Mouse (Mus musculus) liver, embryonic 12.5 days (tissue): ENCODE measurements around the gene Dab1. TPM values are rescaled to one million over a fixed set of nuclear protein-coding genes. Genes with fewer than 3 reads are reported as not detected.

Source experiments
- ATAC-seq: fragments of 200-750 bp; cut with Nextera tagmentation; 2 replicates; pipeline ENCODE4 v1.8.0; 2017; ENCODE audit warnings: moderate number of reproducible peaks, mild to moderate bottlenecking, moderate library complexity
- H3K27ac ChIP-seq: fragments of 300-500 bp; sonication (generic); 2 replicates; pipeline ENCODE4 v1.5.1; 2016; ENCODE audit warnings: mild to moderate bottlenecking
- H3K27me3 ChIP-seq: fragments of 300-500 bp; sonication (generic); replicated peaks from 2 replicates; pipeline ENCODE4 v1.6.1; 2016; ENCODE audit warnings: mild to moderate bottlenecking, moderate library complexity
- H3K36me3 ChIP-seq: fragments of 300-500 bp; sonication (generic); 2 replicates; pipeline ENCODE4 v1.6.1; 2016; ENCODE audit warnings: mild to moderate bottlenecking, moderate library complexity
- H3K4me1 ChIP-seq: fragments of 300-500 bp; sonication (generic); 2 replicates; pipeline ENCODE4 v1.6.1; 2016
- H3K4me2 ChIP-seq: fragments of 300-500 bp; sonication (generic); 2 replicates; pipeline ENCODE4 v1.6.1; 2016; ENCODE audit warnings: mild to moderate bottlenecking, moderate library complexity
- H3K4me3 ChIP-seq: fragments of 300-500 bp; sonication (generic); 2 replicates; pipeline ENCODE4 v1.5.1; 2016; ENCODE audit warnings: mild to moderate bottlenecking, moderate library complexity
- H3K9ac ChIP-seq: fragments of 300-500 bp; sonication (generic); 2 replicates; pipeline ENCODE4 v1.6.1; 2016; ENCODE audit warnings: mild to moderate bottlenecking, moderate library complexity
- H3K9me3 ChIP-seq: fragments of 300-500 bp; sonication (generic); replicated peaks from 2 replicates; pipeline ENCODE4 v1.6.1; 2016; ENCODE audit warnings: mild to moderate bottlenecking, moderate library complexity
- WGBS: fragments of 180-500 bp; shearing (Covaris S2); methylation state at CpG from one replicate; pipeline ENCODE4 v1.1.7; 2016; ENCODE audit not compliant: insufficient replicate concordance; 5-methylcytosine and 5-hydroxymethylcytosine counted together
- polyA plus RNA-seq: library from polyadenylated mRNA; unstranded; fragments of >200 nt; fragmentation: Nextera tagmentation; extraction: Ambion mirVana; gene quantifications from 2 replicates; pipeline ENCODE4 v1.2.1, GENCODE M21; 2016

The Dab1 gene
- polyA plus RNA-seq, 1 experiment from 2014 or later: 0.45 TPM

- no peak overlapping the region for H3K4me2 ChIP-seq
- H3K27me3 ChIP-seq: no peaks in the 10 kb centered on the region
- no peak overlapping the region for H3K27ac ChIP-seq
- H3K36me3 ChIP-seq: no peaks in the 10 kb centered on the region
- H3K9ac ChIP-seq: no peak overlapping the region
- WGBS: 55% methylated on average over 2 of the region's 2 CpGs
- ATAC-seq: no peak
- no peaks in the 10 kb centered on the region for H3K4me1 ChIP-seq
- H3K4me3 ChIP-seq: no peak overlapping the region
- H3K9me3 ChIP-seq: no peaks in the 10 kb centered on the region
Measured at GRCm38 (mm10) chr4:104025117-104025694, 406.0 kb downstream of the Dab1 start.

DNA sequence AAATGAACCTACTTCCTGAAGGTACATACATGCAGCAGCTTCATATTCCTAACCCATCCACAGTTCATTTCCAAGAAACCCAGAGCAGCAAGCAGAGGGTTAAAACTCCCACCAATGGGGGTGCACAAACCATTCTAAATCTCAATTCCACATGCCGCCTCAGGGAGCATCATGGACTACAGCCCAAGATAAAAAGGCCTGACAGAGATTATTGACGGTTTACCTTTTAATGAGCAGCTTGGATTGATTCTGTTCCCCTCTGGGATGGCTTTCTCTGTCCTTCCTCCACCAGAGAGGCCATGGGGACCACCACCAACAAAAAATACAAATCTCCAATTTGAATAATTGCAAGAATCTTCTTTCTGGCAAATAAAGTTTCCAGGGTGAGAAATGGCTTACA lies 407.7 kb downstream of the Dab1 start:
- Histone ChIP-seq H3K27me3 (no peaks in the 10 kb centered on the region), H3K9ac (no peak overlapping the region), H3K4me1 (no peaks in the 10 kb centered on the region), H3K9me3 (no peaks in the 10 kb centered on the region), H3K36me3 (no peaks in the 10 kb centered on the region), H3K27ac (no peak overlapping the region), H3K4me2 (no peak overlapping the region), H3K4me3 (no peak overlapping the region)
- no peak for ATAC-seq
- WGBS: 52% methylated on average over 2 of the region's 2 CpGs

DNA sequence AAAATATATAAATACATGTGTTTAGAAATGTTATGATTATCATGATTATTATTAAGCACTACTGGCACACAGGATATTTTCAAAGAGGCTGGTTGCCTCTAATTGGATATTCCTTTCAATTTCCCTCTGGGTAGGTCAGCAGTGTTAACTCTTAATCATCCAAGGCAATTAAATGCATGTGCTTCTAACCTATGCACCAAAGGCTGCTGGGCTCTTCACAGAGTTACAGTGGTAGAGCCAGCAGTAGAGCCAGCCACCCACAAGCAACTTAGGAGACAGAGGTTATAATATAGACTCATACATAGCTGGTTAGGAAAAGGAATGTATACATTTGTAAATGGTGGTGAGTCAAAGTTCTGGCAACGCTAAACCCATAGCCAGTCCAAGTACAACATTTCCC lies 408.1 kb downstream of the Dab1 start:
- WGBS: 48% methylated on average over 1 of the region's 1 CpGs
- Histone ChIP-seq H3K9me3 (no peaks in the 10 kb centered on the region), H3K4me2 (no peak overlapping the region), H3K27ac (no peak overlapping the region), H3K36me3 (no peaks in the 10 kb centered on the region), H3K4me1 (no peaks in the 10 kb centered on the region), H3K4me3 (no peak overlapping the region), H3K27me3 (no peaks in the 10 kb centered on the region), H3K9ac (no peak overlapping the region)
- ATAC-seq: no peak

- Histone ChIP-seq H3K27me3 (no peaks in the 10 kb centered on the region), H3K27ac (no peak overlapping the region), H3K4me3 (no peak overlapping the region), H3K36me3 (no peaks in the 10 kb centered on the region), H3K4me2 (no peak overlapping the region), H3K4me1 (no peaks in the 10 kb centered on the region), H3K9ac (no peak overlapping the region), H3K9me3 (no peaks in the 10 kb centered on the region)
- ATAC-seq: no peak
Measured at GRCm38 (mm10) chr4:104036091-104036490, 416.9 kb downstream of the Dab1 start.

GRCm38 (mm10) chr4:104039588-104039987 lies 420.4 kb downstream of the Dab1 start:
- ATAC-seq: no peak
- WGBS: 54% methylated on average over 4 of the region's 4 CpGs
- Histone ChIP-seq H3K4me1 (no peaks in the 10 kb centered on the region), H3K9ac (no peak overlapping the region), H3K27me3 (no peaks in the 10 kb centered on the region), H3K9me3 (no peaks in the 10 kb centered on the region), H3K4me3 (no peak overlapping the region), H3K36me3 (no peaks in the 10 kb centered on the region), H3K27ac (no peak overlapping the region), H3K4me2 (no peak overlapping the region)

GRCm38 (mm10) chr4:104043441-104043840 lies 424.3 kb downstream of the Dab1 start:
- H3K27me3 ChIP-seq: no peaks in the 10 kb centered on the region
- H3K36me3 ChIP-seq: no peaks in the 10 kb centered on the region
- H3K27ac ChIP-seq: no peak overlapping the region
- ATAC-seq: no peak
- no peaks in the 10 kb centered on the region for H3K9me3 ChIP-seq
- no peak overlapping the region for H3K4me3 ChIP-seq
- H3K9ac ChIP-seq: no peak overlapping the region
- H3K4me2 ChIP-seq: no peak overlapping the region
- WGBS: 58% methylated on average over 2 of the region's 2 CpGs
- H3K4me1 ChIP-seq: no peaks in the 10 kb centered on the region

GRCm38 (mm10) chr4:104044634-104045033 lies 425.5 kb downstream of the Dab1 start:
- Histone ChIP-seq H3K9me3 (no peaks in the 10 kb centered on the region), H3K27ac (no peak overlapping the region), H3K4me2 (no peak overlapping the region), H3K27me3 (no peaks in the 10 kb centered on the region), H3K4me3 (no peak overlapping the region), H3K4me1 (no peaks in the 10 kb centered on the region), H3K36me3 (no peaks in the 10 kb centered on the region), H3K9ac (no peak overlapping the region)
- ATAC-seq: no peak
- 48% methylated on average over 3 of the region's 3 CpGs for WGBS

DNA sequence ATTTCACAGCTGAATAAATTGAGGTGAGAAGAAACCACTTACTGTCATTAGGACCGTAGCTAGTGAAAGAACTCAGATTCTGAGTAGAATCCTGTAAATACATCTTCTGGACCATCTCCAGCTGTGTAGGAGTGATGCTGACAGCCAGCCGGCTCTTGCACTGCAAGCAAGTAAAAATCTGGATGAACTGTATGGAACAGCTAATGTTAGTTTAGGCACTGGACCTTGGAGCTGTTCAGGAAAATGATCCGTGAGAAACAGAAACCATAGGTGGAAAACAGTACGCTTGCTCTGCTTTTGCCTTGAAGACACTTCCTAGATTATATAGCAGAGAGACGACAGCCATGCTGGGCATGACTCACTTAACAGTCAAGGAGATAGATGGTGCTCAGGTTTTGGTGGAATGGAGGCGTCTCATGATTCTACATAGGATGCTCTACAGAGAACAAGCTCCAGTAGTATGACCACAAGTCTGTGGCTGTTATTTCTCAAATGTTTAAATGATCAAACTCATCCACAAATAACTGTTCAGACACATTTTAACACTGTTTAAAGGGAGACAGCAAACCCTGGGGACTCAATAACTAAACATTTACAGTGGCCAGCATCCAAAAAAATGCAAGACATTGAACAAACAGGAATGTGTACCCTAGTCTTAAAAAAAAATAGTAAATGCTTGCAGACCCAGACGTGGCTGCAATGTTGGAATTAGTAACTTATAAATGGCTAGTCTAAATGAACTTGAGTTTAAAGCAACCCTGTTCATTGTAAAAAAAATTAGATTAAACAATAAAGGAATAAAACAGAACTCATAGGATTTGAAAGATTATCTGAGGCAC lies 429.0 kb downstream of the Dab1 start:
- Histone ChIP-seq H3K36me3 (no peaks in the 10 kb centered on the region), H3K4me3 (no peak overlapping the region), H3K27me3 (no peaks in the 10 kb centered on the region), H3K4me2 (no peak overlapping the region), H3K27ac (no peak overlapping the region), H3K4me1 (no peaks in the 10 kb centered on the region), H3K9ac (no peak overlapping the region), H3K9me3 (no peaks in the 10 kb centered on the region)
- ATAC-seq: no peak
- 56% methylated on average over 7 of the region's 7 CpGs for WGBS

- H3K9me3 ChIP-seq: no peaks in the 10 kb centered on the region
- no peak overlapping the region for H3K4me3 ChIP-seq
- H3K27ac ChIP-seq: no peak overlapping the region
- ATAC-seq: no peak
- no peak overlapping the region for H3K4me2 ChIP-seq
- no peaks in the 10 kb centered on the region for H3K27me3 ChIP-seq
- H3K36me3 ChIP-seq: no peaks in the 10 kb centered on the region
- no peak overlapping the region for H3K9ac ChIP-seq
- no peaks in the 10 kb centered on the region for H3K4me1 ChIP-seq
Measured at GRCm38 (mm10) chr4:104057116-104057515, 438.0 kb downstream of the Dab1 start.

GRCm38 (mm10) chr4:104059569-104059968 lies 440.4 kb downstream of the Dab1 start:
- no peaks in the 10 kb centered on the region for H3K27me3 ChIP-seq
- no peaks in the 10 kb centered on the region for H3K9me3 ChIP-seq
- WGBS: 53% methylated on average over 4 of the region's 4 CpGs
- no peaks in the 10 kb centered on the region for H3K4me1 ChIP-seq
- ATAC-seq: no peak
- H3K4me3 ChIP-seq: no peak overlapping the region
- H3K27ac ChIP-seq: no peak overlapping the region
- H3K36me3 ChIP-seq: no peaks in the 10 kb centered on the region
- H3K9ac ChIP-seq: no peak overlapping the region
- H3K4me2 ChIP-seq: no peak overlapping the region

GRCm38 (mm10) chr4:104062356-104062755 lies 443.2 kb downstream of the Dab1 start:
- 78% methylated on average over 4 of the region's 4 CpGs for WGBS
- no peaks in the 10 kb centered on the region for H3K4me1 ChIP-seq
- no peak overlapping the region for H3K4me3 ChIP-seq
- H3K9ac ChIP-seq: no peak overlapping the region
- no peak for ATAC-seq
- H3K4me2 ChIP-seq: no peak overlapping the region
- H3K27ac ChIP-seq: no peak overlapping the region
- H3K27me3 ChIP-seq: no peaks in the 10 kb centered on the region
- H3K9me3 ChIP-seq: no peaks in the 10 kb centered on the region
- H3K36me3 ChIP-seq: no peaks in the 10 kb centered on the region

GRCm38 (mm10) chr4:104066901-104067300 lies 447.7 kb downstream of the Dab1 start:
- H3K27ac ChIP-seq: no peak overlapping the region
- no peak overlapping the region for H3K4me3 ChIP-seq
- H3K36me3 ChIP-seq: no peaks in the 10 kb centered on the region
- no peak overlapping the region for H3K9ac ChIP-seq
- 64% methylated on average over 5 of the region's 5 CpGs for WGBS
- H3K9me3 ChIP-seq: no peaks in the 10 kb centered on the region
- H3K4me2 ChIP-seq: no peak overlapping the region
- H3K4me1 ChIP-seq: no peaks in the 10 kb centered on the region
- H3K27me3 ChIP-seq: no peaks in the 10 kb centered on the region
- no peak for ATAC-seq

GRCm38 (mm10) chr4:104067748-104068147 lies 448.6 kb downstream of the Dab1 start:
- H3K36me3 ChIP-seq: no peaks in the 10 kb centered on the region
- WGBS: 55% methylated on average over 3 of the region's 3 CpGs

More at GRCm38 (mm10) chr4:104067748-104068147, 448.6 kb downstream of the Dab1 start:
- H3K4me2 ChIP-seq: no peak overlapping the region
- no peak for ATAC-seq
- no peaks in the 10 kb centered on the region for H3K27me3 ChIP-seq
- no peak overlapping the region for H3K4me3 ChIP-seq
- H3K9ac ChIP-seq: no peak overlapping the region
- no peaks in the 10 kb centered on the region for H3K9me3 ChIP-seq
- no peak overlapping the region for H3K27ac ChIP-seq
- no peaks in the 10 kb centered on the region for H3K4me1 ChIP-seq
